Mouse (Mus musculus) liver, embryonic 16.5 days (tissue): ENCODE measurements around the gene Armc7. TPM values are rescaled to one million over a fixed set of nuclear protein-coding genes. Genes with fewer than 3 reads are reported as not detected.

Source experiments
- ATAC-seq: fragments of 200-750 bp; cut with Nextera tagmentation; 2 replicates; pipeline ENCODE4 v1.8.0; 2017; ENCODE audit warnings: low read depth, mild to moderate bottlenecking, moderate number of reproducible peaks, moderate library complexity
- H3K27ac ChIP-seq: fragments of 300-500 bp; sonication (generic); 2 replicates; pipeline ENCODE4 v1.5.1; 2014; ENCODE audit warnings: mild to moderate bottlenecking, low read length
- H3K27me3 ChIP-seq: fragments of 300-500 bp; sonication (generic); 2 replicates; pipeline ENCODE4 v1.6.1; 2014; ENCODE audit warnings: low read depth, low read length, mixed read lengths; ENCODE audit not compliant: control insufficient read depth, insufficient read depth
- H3K36me3 ChIP-seq: fragments of 300-500 bp; sonication (generic); 2 replicates; pipeline ENCODE4 v1.6.1; 2014; ENCODE audit warnings: mild to moderate bottlenecking; ENCODE audit not compliant: control insufficient read depth, insufficient read depth
- H3K4me1 ChIP-seq: fragments of 300-500 bp; sonication (generic); 2 replicates; pipeline ENCODE4 v1.6.1; 2014; ENCODE audit warnings: low read depth, low read length, mixed read lengths; ENCODE audit not compliant: control insufficient read depth
- H3K4me2 ChIP-seq: fragments of 300-500 bp; sonication (generic); 2 replicates; pipeline ENCODE4 v1.6.1; 2014; ENCODE audit warnings: low read depth, low read length, mixed read lengths
- H3K4me3 ChIP-seq: fragments of 300-500 bp; sonication (generic); 2 replicates; pipeline ENCODE4 v1.5.1; 2014; ENCODE audit warnings: low read depth, mild to moderate bottlenecking, low read length
- H3K9ac ChIP-seq: fragments of 300-500 bp; sonication (generic); 2 replicates; pipeline ENCODE4 v1.6.1; 2014; ENCODE audit warnings: low read depth, low read length
- H3K9me3 ChIP-seq: fragments of 300-500 bp; sonication (generic); replicated peaks from 2 replicates; pipeline ENCODE4 v1.6.1; 2016; ENCODE audit warnings: low read length; ENCODE audit not compliant: control insufficient read depth
- WGBS: fragments of 180-500 bp; shearing (Covaris S2); extraction: QIAGEN DNeasy Blood & Tissue Kit; methylation state at CpG from one replicate; pipeline ENCODE4 v1.1.7; 2014; ENCODE audit not compliant: insufficient replicate concordance; 5-methylcytosine and 5-hydroxymethylcytosine counted together
- microRNA-seq: library from miRNA; unstranded; fragments of <30 nt; microRNA quantifications from one replicate; pipeline ENCODE4, GENCODE M21; 2016
- polyA plus RNA-seq: library from polyadenylated mRNA; unstranded; fragments of >200 nt; fragmentation: Nextera tagmentation; extraction: Ambion mirVana; gene quantifications from 2 replicates; pipeline ENCODE4 v1.2.1, GENCODE M21; 2015

Armc7 gene
- polyA plus RNA-seq, 1 experiment from 2014 or later, result 3.7 TPM

DNA sequence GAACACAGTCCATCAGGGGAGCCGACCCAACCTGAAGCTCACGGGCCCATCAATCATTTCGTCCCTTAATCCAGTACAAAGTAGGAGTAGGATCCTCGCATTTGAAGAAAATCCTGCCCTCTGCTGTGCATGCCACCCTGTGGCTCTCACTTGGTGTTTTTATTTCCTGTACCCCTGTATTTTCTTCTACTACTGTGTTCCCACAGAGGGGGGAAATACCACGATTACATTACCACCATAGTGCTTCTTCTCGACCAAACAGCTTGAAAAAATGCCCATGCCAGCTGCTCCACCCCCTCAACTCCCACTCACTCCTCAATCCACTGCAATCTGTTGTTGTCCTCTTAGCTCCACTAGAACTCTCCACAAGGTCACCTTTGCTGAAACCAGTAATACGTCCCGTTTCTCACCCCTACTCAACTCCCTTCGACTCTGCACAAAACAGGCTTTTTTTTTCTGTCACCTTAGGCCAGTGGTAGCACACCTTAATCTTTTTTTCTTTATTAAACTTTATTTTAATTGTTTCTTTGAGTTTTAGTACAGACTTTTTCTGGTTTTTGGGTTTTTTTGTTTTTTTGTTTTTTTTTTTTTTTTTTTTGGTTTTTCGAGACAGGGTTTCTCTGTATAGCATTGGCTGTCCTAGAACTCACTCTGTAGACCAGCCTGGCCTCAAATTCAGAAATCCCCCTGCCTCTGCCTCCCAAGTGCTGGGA lies 61.5 kb downstream of the Armc7 start:
- Histone ChIP-seq H3K9ac (peak overlapping the region; percentile 50), H3K4me2 (peak overlapping the region; percentile 76), H3K9me3 (no peaks in the 10 kb centered on the region), H3K4me1 (peaks cover 15% of the 10 kb centered on the region), H3K27me3 (no peaks in the 10 kb centered on the region), H3K4me3 (peak overlapping the region; percentile 95), H3K36me3 (peaks cover 18% of the 10 kb centered on the region), H3K27ac (peak overlapping the region; percentile 99)
- ATAC-seq, result no peak
- 82% methylated on average over 10 of the region's 10 CpGs for WGBS

DNA sequence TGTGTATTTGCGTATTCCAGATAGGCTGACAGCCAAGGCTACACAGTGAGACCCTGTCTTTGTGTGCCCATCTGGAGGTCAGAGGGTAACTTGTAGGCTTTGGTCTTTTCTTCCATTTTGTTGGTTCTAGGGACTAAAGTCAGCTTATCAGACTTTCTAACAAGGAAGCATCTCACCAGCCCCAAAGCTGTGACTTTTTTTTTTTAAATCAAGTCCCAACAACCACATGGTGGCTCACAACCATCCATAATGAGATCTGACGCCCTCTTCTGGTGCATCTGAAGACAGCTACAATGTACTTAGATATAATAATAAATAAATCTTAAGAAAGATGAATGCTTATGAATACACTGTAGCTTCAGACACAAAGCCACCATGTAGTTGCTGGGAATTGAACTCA lies 62.6 kb downstream of the Armc7 start:
- Histone ChIP-seq H3K4me1 (peaks cover 15% of the 10 kb centered on the region), H3K4me3 (no peak overlapping the region), H3K27me3 (no peaks in the 10 kb centered on the region), H3K9ac (no peak overlapping the region), H3K9me3 (no peaks in the 10 kb centered on the region), H3K36me3 (peaks cover 11% of the 10 kb centered on the region), H3K4me2 (no peak overlapping the region), H3K27ac (no peak overlapping the region)
- WGBS, result 22% methylated on average over 2 of the region's 2 CpGs
- ATAC-seq, result no peak

Small RNAs within 50 kb of the gene (microRNA-seq; reads per million reads assigned to microRNA genes)
- gene Mir3968, result 0.74 reads per million

Other genes with a start within 250 kb of the Armc7 start
- gene Grin2c, start 208.4 kb upstream of the Armc7 start, polyA plus RNA-seq, result 0.05 and 0.09 TPM in 2 replicates
- gene Fdxr, start 198.6 kb upstream of the Armc7 start, polyA plus RNA-seq, result 19.5 and 21.7 TPM in 2 replicates
- gene Fads6, start 178.0 kb upstream of the Armc7 start, polyA plus RNA-seq, result 4.4 and 4.5 TPM in 2 replicates
- not detected in 2 replicates for gene Otop2, start 168.5 kb upstream of the Armc7 start, polyA plus RNA-seq
- 0.09 and 0.13 TPM in 2 replicates for gene Ush1g, start 153.6 kb upstream of the Armc7 start, polyA plus RNA-seq
- gene Otop3, start 140.9 kb upstream of the Armc7 start, polyA plus RNA-seq, result 0.11 TPM in 1 of 2 replicates, not detected in the other
- 1.3 and 1.9 TPM in 2 replicates for gene Hid1, start 107.9 kb upstream of the Armc7 start, polyA plus RNA-seq
- gene Cdr2l, start 93.8 kb upstream of the Armc7 start, polyA plus RNA-seq, result 0.95 and 1.3 TPM in 2 replicates
- 68.8 and 71.7 TPM in 2 replicates for gene Mrpl58, start 71.9 kb upstream of the Armc7 start, polyA plus RNA-seq
- gene Atp5h, start 55.7 kb upstream of the Armc7 start, polyA plus RNA-seq, result 482 and 528 TPM in 2 replicates
- 0.70 and 1.0 TPM in 2 replicates for gene Kctd2, start 55.5 kb upstream of the Armc7 start, polyA plus RNA-seq
- gene Trim80, start 35.1 kb upstream of the Armc7 start, polyA plus RNA-seq, result 0.84 and 1.1 TPM in 2 replicates
- gene Slc16a5, start 13.2 kb upstream of the Armc7 start, polyA plus RNA-seq, result 0.21 and 0.51 TPM in 2 replicates
- 32.0 and 36.3 TPM in 2 replicates for gene Nt5c, start 16.2 kb downstream of the Armc7 start, polyA plus RNA-seq
- 190 and 209 TPM in 2 replicates for gene Jpt1, start 38.7 kb downstream of the Armc7 start, polyA plus RNA-seq
- 270 and 312 TPM in 2 replicates for gene Sumo2, start 60.6 kb downstream of the Armc7 start, polyA plus RNA-seq
- gene Nup85, start 88.8 kb downstream of the Armc7 start, polyA plus RNA-seq, result 94.4 and 96.5 TPM in 2 replicates
- 47.6 and 49.5 TPM in 2 replicates for gene Mrps7, start 128.3 kb downstream of the Armc7 start, polyA plus RNA-seq
- 7.9 TPM in 2 replicates for gene Gga3, start 128.4 kb downstream of the Armc7 start, polyA plus RNA-seq
- 28.4 and 28.6 TPM in 2 replicates for gene Mif4gd, start 137.3 kb downstream of the Armc7 start, polyA plus RNA-seq
- 8.7 and 8.8 TPM in 2 replicates for gene Slc25a19, start 152.6 kb downstream of the Armc7 start, polyA plus RNA-seq
- gene Grb2, start 232.9 kb downstream of the Armc7 start, polyA plus RNA-seq, result 49.1 and 53.1 TPM in 2 replicates